Mouse (Mus musculus): ENCODE data around the gene Ahctf1.

The Ahctf1 gene

GRCm38 (mm10) chr1:179804140-179804881, 831 bp upstream of the Ahctf1 start:
- no peak for DNase-seq (ENCODE audit: inconsistent ontology term)

- peak; percentile 74 for DNase-seq (ENCODE audit: inconsistent ontology term)
Measured at GRCm38 (mm10) chr1:179802610-179803512, 619 bp downstream of the Ahctf1 start, which contains the start of gene Gm10518. TSS of gene Gm10518 (plus strand) at chr1:179803376.

GRCm38 (mm10) chr1:179798794-179799193, 4.7 kb downstream of the Ahctf1 start:
- DNase-seq (ENCODE audit: inconsistent ontology term), result no peak

GRCm38 (mm10) chr1:179787281-179787680, 16.2 kb downstream of the Ahctf1 start:
- DNase-seq (ENCODE audit: inconsistent ontology term), result no peak

GRCm38 (mm10) chr1:179785502-179785901, 18.0 kb downstream of the Ahctf1 start:
- DNase-seq (ENCODE audit: inconsistent ontology term), result no peak

GRCm38 (mm10) chr1:179784098-179784497, 19.4 kb downstream of the Ahctf1 start:
- no peak for DNase-seq (ENCODE audit: inconsistent ontology term)

GRCm38 (mm10) chr1:179776831-179777230, 26.6 kb downstream of the Ahctf1 start:
- no peak for DNase-seq (ENCODE audit: inconsistent ontology term)

- no peak for DNase-seq (ENCODE audit: inconsistent ontology term)
Measured at GRCm38 (mm10) chr1:179760553-179760952, 42.9 kb downstream of the Ahctf1 start.

GRCm38 (mm10) chr1:179760086-179760485, 43.4 kb downstream of the Ahctf1 start:
- DNase-seq (ENCODE audit: inconsistent ontology term), result no peak

GRCm38 (mm10) chr1:179756477-179756876, 47.0 kb downstream of the Ahctf1 start:
- DNase-seq (ENCODE audit: inconsistent ontology term), result no peak

GRCm38 (mm10) chr1:179753006-179753405, 50.5 kb downstream of the Ahctf1 start:
- DNase-seq (ENCODE audit: inconsistent ontology term), result no peak

GRCm38 (mm10) chr1:179752276-179752675, 51.2 kb downstream of the Ahctf1 start:
- no peak for DNase-seq (ENCODE audit: inconsistent ontology term)

- DNase-seq (ENCODE audit: inconsistent ontology term), result no peak
Measured at GRCm38 (mm10) chr1:179745171-179745570, 58.3 kb downstream of the Ahctf1 start, which contains the start of gene Kif28. TSS of gene Kif28 (minus strand) at chr1:179745271.

GRCm38 (mm10) chr1:179743593-179744193, 59.8 kb downstream of the Ahctf1 start:
- no peak for DNase-seq (ENCODE audit: inconsistent ontology term)

GRCm38 (mm10) chr1:179736483-179736882, 67.0 kb downstream of the Ahctf1 start:
- no peak for DNase-seq (ENCODE audit: inconsistent ontology term)

GRCm38 (mm10) chr1:179734500-179735474, 68.7 kb downstream of the Ahctf1 start:
- peak; percentile 25 for DNase-seq (ENCODE audit: inconsistent ontology term)

- DNase-seq (ENCODE audit: inconsistent ontology term), result no peak
Measured at GRCm38 (mm10) chr1:179731391-179731790, 72.1 kb downstream of the Ahctf1 start.

- no peak for DNase-seq (ENCODE audit: inconsistent ontology term)
Measured at GRCm38 (mm10) chr1:179728661-179729060, 74.8 kb downstream of the Ahctf1 start.

GRCm38 (mm10) chr1:179722811-179723469, 80.5 kb downstream of the Ahctf1 start:
- DNase-seq (ENCODE audit: inconsistent ontology term), result no peak

GRCm38 (mm10) chr1:179715786-179716185, 87.7 kb downstream of the Ahctf1 start:
- DNase-seq (ENCODE audit: inconsistent ontology term), result no peak

All from Muller cell, postnatal 12 days (primary cell).